Mouse (Mus musculus): Measurements from ENCODE around the gene Snap91. TPM values are rescaled to one million over a fixed set of nuclear protein-coding genes. Genes with fewer than 3 reads are reported as not detected.
A peak's percentile ranks its signal among the peaks of the same experiment; 100 is the strongest.

Gene Snap91
- polyA plus RNA-seq, 1 experiment from 2014 or later = 18.4 TPM

DNA sequence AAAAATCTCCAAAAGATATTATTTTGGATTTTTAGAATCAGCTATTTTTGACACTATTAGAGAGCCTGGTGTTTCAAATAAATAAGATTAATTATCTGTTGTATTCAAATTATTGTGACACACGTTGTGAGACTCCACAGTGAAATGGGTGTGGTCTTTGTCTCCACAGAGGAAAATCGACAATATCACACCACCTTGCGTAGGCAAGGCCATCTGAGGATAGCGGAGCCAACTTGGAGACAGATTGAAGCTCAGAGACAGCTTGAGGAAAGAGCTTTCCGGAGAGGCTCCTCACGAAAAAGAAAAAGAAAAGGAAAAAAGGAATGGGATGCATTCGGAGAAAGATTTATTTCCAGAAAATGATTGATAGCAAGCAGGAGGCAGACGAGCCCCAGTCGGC is 145.7 kb downstream of the Snap91 start:
- no peak for ATAC-seq (ENCODE audit: low FRiP score, low TSS enrichment)
- Histone ChIP-seq H3K27ac (ENCODE audit: low read length) (no peak overlapping the region), H3K4me3 (ENCODE audit: low read length) (no peak overlapping the region), H3K9me3 (ENCODE audit: low read length) (no peaks in the 10 kb centered on the region), H3K4me1 (ENCODE audit: insufficient read depth, low read length) (no peaks in the 10 kb centered on the region), H3K27me3 (ENCODE audit: insufficient read depth, low read length) (no peaks in the 10 kb centered on the region), H3K4me2 (replicated peaks; ENCODE audit: low read depth, low read length) (no peak overlapping the region), H3K9ac (replicated peaks; ENCODE audit: low read length) (no peak overlapping the region), H3K36me3 (ENCODE audit: insufficient read depth, low read length) (no peaks in the 10 kb centered on the region)
- WGBS = 62% methylated on average over 9 of the region's 9 CpGs

DNA sequence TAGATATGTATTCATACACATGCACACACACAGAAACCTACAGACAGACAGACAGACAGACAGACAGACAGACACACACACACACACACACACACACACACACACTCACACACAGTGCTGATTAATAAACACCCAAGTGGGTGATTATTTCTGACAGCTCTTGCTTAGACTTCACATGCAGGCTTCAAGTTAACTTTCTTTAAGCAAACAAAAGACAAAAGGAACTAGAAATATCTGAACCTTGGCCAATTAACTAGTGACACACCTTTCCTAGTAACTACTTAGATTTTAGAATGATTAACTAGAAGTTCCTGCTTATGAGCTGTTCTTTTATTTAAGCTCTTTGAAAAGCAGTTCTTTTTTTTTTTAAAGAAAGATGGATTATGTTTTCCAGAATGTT is 146.1 kb downstream of the Snap91 start:
- Histone ChIP-seq H3K36me3 (ENCODE audit: insufficient read depth, low read length) (no peaks in the 10 kb centered on the region), H3K27me3 (ENCODE audit: insufficient read depth, low read length) (no peaks in the 10 kb centered on the region)

DNA sequence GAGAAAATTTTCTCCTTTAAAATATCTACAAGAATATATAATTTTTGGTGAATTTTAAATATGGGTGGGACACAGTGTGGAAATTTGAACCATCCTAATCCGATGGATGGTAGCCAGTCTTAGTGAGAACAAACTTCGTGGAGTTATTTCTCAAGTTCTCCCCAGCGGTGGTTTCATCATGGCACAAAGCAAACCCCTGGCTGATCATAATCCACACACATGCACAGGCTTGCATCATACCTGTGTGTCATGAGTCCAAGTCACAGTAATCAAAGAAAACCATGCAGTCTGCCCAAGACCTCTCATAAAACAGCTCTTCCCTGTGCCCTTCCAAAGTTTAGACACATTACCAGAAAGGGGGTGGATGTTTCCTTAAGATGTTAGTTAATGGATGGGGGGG is 150.6 kb downstream of the Snap91 start:
- H3K4me2 ChIP-seq (replicated peaks; ENCODE audit: low read depth, low read length) = no peak overlapping the region
- H3K4me1 ChIP-seq (ENCODE audit: insufficient read depth, low read length) = no peaks in the 10 kb centered on the region
- 91% methylated on average over 3 of the region's 3 CpGs for WGBS
- H3K9me3 ChIP-seq (ENCODE audit: low read length) = no peaks in the 10 kb centered on the region
- H3K4me3 ChIP-seq (ENCODE audit: low read length) = no peak overlapping the region
- no peak overlapping the region for H3K9ac ChIP-seq (replicated peaks; ENCODE audit: low read length)
- H3K36me3 ChIP-seq (ENCODE audit: insufficient read depth, low read length) = no peaks in the 10 kb centered on the region
- H3K27me3 ChIP-seq (ENCODE audit: insufficient read depth, low read length) = no peaks in the 10 kb centered on the region
- no peak for ATAC-seq (ENCODE audit: low FRiP score, low TSS enrichment)
- H3K27ac ChIP-seq (ENCODE audit: low read length) = no peak overlapping the region

More for the DNA sequence above, 146.1 kb downstream of the Snap91 start:
- H3K9ac ChIP-seq (replicated peaks; ENCODE audit: low read length) = no peak overlapping the region
- no peak overlapping the region for H3K27ac ChIP-seq (ENCODE audit: low read length)
- H3K9me3 ChIP-seq (ENCODE audit: low read length) = no peaks in the 10 kb centered on the region
- ATAC-seq (ENCODE audit: low FRiP score, low TSS enrichment) = no peak
- no peak overlapping the region for H3K4me2 ChIP-seq (replicated peaks; ENCODE audit: low read depth, low read length)
- H3K4me3 ChIP-seq (ENCODE audit: low read length) = no peak overlapping the region
- no peaks in the 10 kb centered on the region for H3K4me1 ChIP-seq (ENCODE audit: insufficient read depth, low read length)

- Histone ChIP-seq H3K9me3 (ENCODE audit: low read length) (no peaks in the 10 kb centered on the region), H3K27me3 (ENCODE audit: insufficient read depth, low read length) (no peaks in the 10 kb centered on the region), H3K4me2 (replicated peaks; ENCODE audit: low read depth, low read length) (no peak overlapping the region), H3K4me1 (ENCODE audit: insufficient read depth, low read length) (no peaks in the 10 kb centered on the region), H3K9ac (replicated peaks; ENCODE audit: low read length) (no peak overlapping the region), H3K27ac (ENCODE audit: low read length) (no peak overlapping the region), H3K36me3 (ENCODE audit: insufficient read depth, low read length) (no peaks in the 10 kb centered on the region), H3K4me3 (ENCODE audit: low read length) (no peak overlapping the region)
- ATAC-seq (ENCODE audit: low FRiP score, low TSS enrichment) = no peak
- WGBS = 79% methylated on average over 1 of the region's 1 CpGs
Observed at GRCm38 (mm10) chr9:86729084-86729483, 151.4 kb downstream of the Snap91 start.

GRCm38 (mm10) chr9:86728214-86728814 is 152.1 kb downstream of the Snap91 start:
- 0 out of 2 replicates have a peak, but pooled peaks have one; percentile 69 for ATAC-seq (ENCODE audit: low FRiP score, low TSS enrichment)

DNA sequence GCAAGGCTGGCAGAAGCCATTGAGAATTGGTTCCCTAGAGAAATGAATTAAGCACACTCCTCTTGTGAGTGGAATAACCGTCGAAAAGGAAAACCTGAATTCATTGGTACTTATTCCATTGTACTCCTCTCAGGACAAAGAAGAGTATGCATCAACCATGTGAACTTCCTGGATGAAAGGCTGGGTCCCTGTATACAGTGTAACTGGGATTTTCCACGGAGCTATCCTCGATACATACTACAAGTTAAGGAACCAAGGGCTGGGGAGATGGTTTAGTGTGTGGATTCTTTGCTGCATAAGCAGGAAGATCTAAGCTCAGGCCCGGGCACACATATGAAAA is 154.1 kb downstream of the Snap91 start:
- Histone ChIP-seq H3K9me3 (ENCODE audit: low read length) (no peaks in the 10 kb centered on the region), H3K9ac (replicated peaks; ENCODE audit: low read length) (no peak overlapping the region), H3K27me3 (ENCODE audit: insufficient read depth, low read length) (no peaks in the 10 kb centered on the region), H3K4me1 (ENCODE audit: insufficient read depth, low read length) (no peaks in the 10 kb centered on the region), H3K27ac (ENCODE audit: low read length) (no peak overlapping the region), H3K4me2 (replicated peaks; ENCODE audit: low read depth, low read length) (no peak overlapping the region), H3K36me3 (ENCODE audit: insufficient read depth, low read length) (no peaks in the 10 kb centered on the region), H3K4me3 (ENCODE audit: low read length) (no peak overlapping the region)
- no peak for ATAC-seq (ENCODE audit: low FRiP score, low TSS enrichment)
- WGBS = 94% methylated on average over 5 of the region's 5 CpGs

More at GRCm38 (mm10) chr9:86728214-86728814, 152.1 kb downstream of the Snap91 start:
- H3K4me1 ChIP-seq (ENCODE audit: insufficient read depth, low read length) = no peaks in the 10 kb centered on the region
- H3K9ac ChIP-seq (replicated peaks; ENCODE audit: low read length) = no peak overlapping the region
- no peak overlapping the region for H3K4me2 ChIP-seq (replicated peaks; ENCODE audit: low read depth, low read length)
- H3K27ac ChIP-seq (ENCODE audit: low read length) = no peak overlapping the region
- H3K4me3 ChIP-seq (ENCODE audit: low read length) = no peak overlapping the region
- H3K27me3 ChIP-seq (ENCODE audit: insufficient read depth, low read length) = no peaks in the 10 kb centered on the region
- H3K9me3 ChIP-seq (ENCODE audit: low read length) = no peaks in the 10 kb centered on the region
- WGBS = 69% methylated on average over 10 of the region's 10 CpGs
- no peaks in the 10 kb centered on the region for H3K36me3 ChIP-seq (ENCODE audit: insufficient read depth, low read length)

- Histone ChIP-seq H3K4me1 (ENCODE audit: insufficient read depth, low read length) (no peaks in the 10 kb centered on the region), H3K36me3 (ENCODE audit: insufficient read depth, low read length) (no peaks in the 10 kb centered on the region), H3K9me3 (ENCODE audit: low read length) (no peaks in the 10 kb centered on the region), H3K4me2 (replicated peaks; ENCODE audit: low read depth, low read length) (no peak overlapping the region), H3K27me3 (ENCODE audit: insufficient read depth, low read length) (no peaks in the 10 kb centered on the region), H3K27ac (ENCODE audit: low read length) (no peak overlapping the region), H3K9ac (replicated peaks; ENCODE audit: low read length) (no peak overlapping the region), H3K4me3 (ENCODE audit: low read length) (no peak overlapping the region)
- 68% methylated on average over 7 of the region's 7 CpGs for WGBS
- no peak for ATAC-seq (ENCODE audit: low FRiP score, low TSS enrichment)
Observed at GRCm38 (mm10) chr9:86725604-86726380, 154.7 kb downstream of the Snap91 start.

DNA sequence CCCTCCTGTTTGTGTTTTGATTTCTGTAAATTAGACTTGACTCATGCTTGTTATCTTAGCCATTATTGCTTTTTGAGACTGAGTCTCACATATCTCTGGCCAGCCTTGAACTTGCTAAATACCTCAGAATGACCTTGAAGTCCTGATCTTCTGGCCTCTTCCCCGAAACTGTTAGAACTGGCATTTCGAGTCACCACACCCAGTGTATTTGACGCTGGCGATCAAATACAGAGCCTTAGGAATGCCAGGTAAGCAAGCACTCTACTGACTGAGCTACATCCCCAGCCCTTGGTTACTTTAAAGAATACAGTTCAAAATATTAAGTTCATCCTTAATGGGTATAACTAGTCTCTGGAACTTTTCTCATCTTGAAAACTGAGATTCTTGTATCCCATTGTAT is 155.4 kb downstream of the Snap91 start:
- Histone ChIP-seq H3K27me3 (ENCODE audit: insufficient read depth, low read length) (no peaks in the 10 kb centered on the region), H3K36me3 (ENCODE audit: insufficient read depth, low read length) (no peaks in the 10 kb centered on the region), H3K9me3 (ENCODE audit: low read length) (no peaks in the 10 kb centered on the region), H3K27ac (ENCODE audit: low read length) (no peak overlapping the region), H3K4me2 (replicated peaks; ENCODE audit: low read depth, low read length) (no peak overlapping the region), H3K4me1 (ENCODE audit: insufficient read depth, low read length) (no peaks in the 10 kb centered on the region), H3K9ac (replicated peaks; ENCODE audit: low read length) (no peak overlapping the region), H3K4me3 (ENCODE audit: low read length) (no peak overlapping the region)
- no peak for ATAC-seq (ENCODE audit: low FRiP score, low TSS enrichment)
- 87% methylated on average over 4 of the region's 4 CpGs for WGBS

DNA sequence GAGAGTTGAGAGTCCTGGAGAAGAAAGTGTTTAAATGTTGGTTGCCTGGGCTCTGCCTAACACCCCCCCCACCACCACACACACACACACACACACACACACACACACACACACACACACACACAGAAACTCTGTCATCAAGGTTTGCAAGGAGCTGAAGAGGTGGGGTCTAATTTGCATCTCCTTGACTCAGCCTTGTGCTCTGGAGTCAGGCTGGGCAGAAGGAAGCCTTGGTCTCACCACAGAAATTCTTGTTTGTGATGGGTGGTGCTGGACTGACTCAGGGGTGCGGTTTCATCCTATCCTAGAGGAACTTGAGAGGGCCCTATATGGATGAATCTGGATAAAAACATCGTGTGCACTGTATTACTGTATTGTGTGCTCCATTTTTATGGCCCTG is 159.7 kb downstream of the Snap91 start:
- no peak overlapping the region for H3K9ac ChIP-seq (replicated peaks; ENCODE audit: low read length)
- H3K27ac ChIP-seq (ENCODE audit: low read length) = no peak overlapping the region
- WGBS = 75% methylated on average over 2 of the region's 2 CpGs
- 0 out of 2 replicates have a peak, but pooled peaks have one; percentile 19 for ATAC-seq (ENCODE audit: low FRiP score, low TSS enrichment)
- no peak overlapping the region for H3K4me2 ChIP-seq (replicated peaks; ENCODE audit: low read depth, low read length)
- H3K4me1 ChIP-seq (ENCODE audit: insufficient read depth, low read length) = no peaks in the 10 kb centered on the region
- H3K9me3 ChIP-seq (ENCODE audit: low read length) = no peaks in the 10 kb centered on the region
- H3K36me3 ChIP-seq (ENCODE audit: insufficient read depth, low read length) = no peaks in the 10 kb centered on the region
- H3K4me3 ChIP-seq (ENCODE audit: low read length) = no peak overlapping the region
- no peaks in the 10 kb centered on the region for H3K27me3 ChIP-seq (ENCODE audit: insufficient read depth, low read length)

DNA sequence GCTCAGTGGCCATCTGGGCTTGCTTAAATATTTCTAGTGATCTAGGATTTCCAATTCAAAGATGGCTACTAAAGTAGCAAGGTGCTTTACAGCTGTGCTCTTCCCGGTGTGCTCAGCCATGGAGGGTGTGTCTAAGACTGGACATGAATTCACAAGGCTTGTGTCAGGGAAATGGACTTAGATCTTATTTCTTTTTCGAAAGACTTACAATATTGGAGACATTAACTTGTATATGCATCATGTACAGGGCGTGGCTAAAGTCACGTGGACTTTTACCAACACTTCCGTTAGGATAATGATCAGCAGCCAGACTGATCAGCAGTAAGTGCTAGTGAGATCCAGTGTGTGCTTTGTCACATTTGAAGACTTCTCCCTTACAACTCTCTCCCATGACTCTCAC is 160.2 kb downstream of the Snap91 start:
- no peak overlapping the region for H3K4me3 ChIP-seq (ENCODE audit: low read length)
- no peak overlapping the region for H3K27ac ChIP-seq (ENCODE audit: low read length)
- H3K4me2 ChIP-seq (replicated peaks; ENCODE audit: low read depth, low read length) = no peak overlapping the region
- H3K27me3 ChIP-seq (ENCODE audit: insufficient read depth, low read length) = no peaks in the 10 kb centered on the region
- no peaks in the 10 kb centered on the region for H3K36me3 ChIP-seq (ENCODE audit: insufficient read depth, low read length)
- H3K9ac ChIP-seq (replicated peaks; ENCODE audit: low read length) = no peak overlapping the region
- no peak for ATAC-seq (ENCODE audit: low FRiP score, low TSS enrichment)
- 91% methylated on average over 5 of the region's 5 CpGs for WGBS
- H3K9me3 ChIP-seq (ENCODE audit: low read length) = no peaks in the 10 kb centered on the region
- no peaks in the 10 kb centered on the region for H3K4me1 ChIP-seq (ENCODE audit: insufficient read depth, low read length)

All from kidney, embryonic 16.5 days (tissue).